Mouse (Mus musculus): ENCODE measurements around the gene Lsm2.
"Not testable (repeated sequence)": the region's sequence is repeated elsewhere in the genome, so short reads cannot be mapped to it uniquely, and the experiment has no call there.

DNA sequence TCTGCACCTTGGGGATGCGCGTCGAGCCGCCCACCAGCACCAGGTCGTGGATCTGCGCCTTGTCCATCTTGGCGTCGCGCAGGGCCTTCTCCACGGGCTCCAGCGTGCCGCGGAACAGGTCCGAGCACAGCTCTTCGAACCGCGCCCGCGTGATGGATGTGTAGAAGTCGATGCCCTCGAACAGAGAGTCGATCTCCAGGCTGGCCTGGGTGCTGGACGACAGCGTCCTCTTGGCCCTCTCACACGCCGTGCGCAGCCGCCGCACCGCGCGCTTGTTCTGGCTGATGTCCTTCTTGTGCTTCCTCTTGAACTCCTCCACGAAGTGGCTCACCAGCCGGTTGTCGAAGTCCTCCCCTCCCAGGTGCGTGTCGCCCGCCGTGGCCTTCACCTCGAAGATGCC is 23.7 kb upstream of the Lsm2 start:
- not testable (repeated sequence) for TF ChIP-seq CTCF, EP300 (IDR thresholded peaks at IDR 0.05; ENCODE audit: low read depth)
